Mouse (Mus musculus) neural tube, embryonic 14.5 days (tissue): Measurements from ENCODE around the gene Unc50. TPM values are rescaled to one million over a fixed set of nuclear protein-coding genes. Genes with fewer than 3 reads are reported as not detected.

Experiments
- ATAC-seq: fragments of 200-750 bp; cut with Nextera tagmentation; 2 replicates; pipeline ENCODE4 v1.8.0; 2017; ENCODE audit warnings: low read depth, mild to moderate bottlenecking, moderate TSS enrichment, moderate library complexity
- H3K27ac ChIP-seq: fragments of 300-500 bp; sonication (generic); 2 replicates; pipeline ENCODE4 v1.5.1; 2014; ENCODE audit warnings: low read depth, mild to moderate bottlenecking, control low read depth, low read length, moderate library complexity, mixed read lengths
- H3K27me3 ChIP-seq: fragments of 300-500 bp; sonication (generic); 2 replicates; pipeline ENCODE4 v1.6.1; 2014; ENCODE audit warnings: low read length; ENCODE audit not compliant: control insufficient read depth, insufficient read depth
- H3K36me3 ChIP-seq: fragments of 300-500 bp; sonication (generic); 2 replicates; pipeline ENCODE4 v1.6.1; 2014; ENCODE audit warnings: low read length, mixed read lengths; ENCODE audit not compliant: control insufficient read depth, insufficient read depth
- H3K4me1 ChIP-seq: fragments of 300-500 bp; sonication (generic); 2 replicates; pipeline ENCODE4 v1.6.1; 2014; ENCODE audit warnings: low read length; ENCODE audit not compliant: control insufficient read depth, insufficient read depth
- H3K4me2 ChIP-seq: fragments of 300-500 bp; sonication (generic); 2 replicates; pipeline ENCODE4 v1.6.1; 2014; ENCODE audit warnings: mild to moderate bottlenecking, low read depth, low read length, control low read depth
- H3K4me3 ChIP-seq: fragments of 300-500 bp; sonication (generic); 2 replicates; pipeline ENCODE4 v1.5.1; 2014; ENCODE audit warnings: low read depth, low read length, control low read depth, mixed read lengths
- H3K9ac ChIP-seq: fragments of 300-500 bp; sonication (generic); replicated peaks from 2 replicates; pipeline ENCODE4 v1.6.1; 2014; ENCODE audit warnings: low read depth, mild to moderate bottlenecking, control low read depth, low read length, mixed read lengths
- H3K9me3 ChIP-seq: fragments of 300-500 bp; sonication (generic); 2 replicates; pipeline ENCODE4 v1.6.1; 2016; ENCODE audit warnings: low read length; ENCODE audit not compliant: control insufficient read depth
- WGBS: fragments of 180-500 bp; shearing (Covaris S2); extraction: QIAGEN DNeasy Blood & Tissue Kit; methylation state at CpG from one replicate; pipeline ENCODE4 v1.1.7; 2014; 5-methylcytosine and 5-hydroxymethylcytosine counted together
- polyA plus RNA-seq: library from polyadenylated mRNA; unstranded; fragments of >200 nt; fragmentation: Nextera tagmentation; extraction: Ambion mirVana; gene quantifications from 2 replicates; pipeline ENCODE4 v1.2.1, GENCODE M21; 2014

The Unc50 gene
- polyA plus RNA-seq, 1 experiment from 2014 or later: 120 TPM

DNA sequence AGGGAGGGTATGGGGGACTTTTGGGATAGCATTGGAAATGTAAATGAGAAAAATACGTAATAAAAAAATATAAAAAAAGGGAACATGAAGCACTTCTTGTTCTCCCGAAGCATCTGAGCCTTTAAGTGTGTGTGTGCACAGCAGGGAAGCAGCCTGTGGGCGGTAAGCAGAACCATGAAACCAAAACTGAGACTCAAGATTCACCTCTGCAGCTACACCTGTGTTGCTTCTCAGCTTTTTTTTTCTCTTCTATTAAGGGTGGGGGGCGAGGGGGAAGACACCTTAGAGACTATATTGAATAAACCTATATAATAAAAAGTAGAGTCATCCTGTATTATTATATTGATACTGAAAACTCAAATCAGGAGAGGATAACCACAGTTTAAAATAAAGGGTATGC, 37.9 kb downstream of the Unc50 start:
- H3K4me3 ChIP-seq: no peak overlapping the region
- H3K27me3 ChIP-seq: no peaks in the 10 kb centered on the region
- no peak for ATAC-seq
- no peak overlapping the region for H3K27ac ChIP-seq
- 82% methylated on average over 4 of the region's 4 CpGs for WGBS
- no peak overlapping the region for H3K4me2 ChIP-seq
- no peaks in the 10 kb centered on the region for H3K4me1 ChIP-seq
- no peaks in the 10 kb centered on the region for H3K36me3 ChIP-seq
- H3K9me3 ChIP-seq: no peaks in the 10 kb centered on the region
- H3K9ac ChIP-seq: no peak overlapping the region

GRCm38 (mm10) chr1:37469007-37469406, 39.1 kb downstream of the Unc50 start:
- H3K4me3 ChIP-seq: no peak overlapping the region
- no peak for ATAC-seq
- no peaks in the 10 kb centered on the region for H3K36me3 ChIP-seq
- 92% methylated on average over 5 of the region's 5 CpGs for WGBS
- H3K4me2 ChIP-seq: no peak overlapping the region
- no peaks in the 10 kb centered on the region for H3K9me3 ChIP-seq
- no peak overlapping the region for H3K9ac ChIP-seq
- H3K4me1 ChIP-seq: no peaks in the 10 kb centered on the region
- H3K27ac ChIP-seq: no peak overlapping the region
- H3K27me3 ChIP-seq: no peaks in the 10 kb centered on the region

GRCm38 (mm10) chr1:37471179-37472148, 41.5 kb downstream of the Unc50 start:
- H3K4me2 ChIP-seq: no peak overlapping the region
- no peaks in the 10 kb centered on the region for H3K27me3 ChIP-seq
- no peak overlapping the region for H3K27ac ChIP-seq
- H3K4me1 ChIP-seq: no peaks in the 10 kb centered on the region
- no peaks in the 10 kb centered on the region for H3K9me3 ChIP-seq
- H3K36me3 ChIP-seq: no peaks in the 10 kb centered on the region
- no peak overlapping the region for H3K4me3 ChIP-seq
- ATAC-seq: no peak
- 88% methylated on average over 6 of the region's 6 CpGs for WGBS
- no peak overlapping the region for H3K9ac ChIP-seq

DNA sequence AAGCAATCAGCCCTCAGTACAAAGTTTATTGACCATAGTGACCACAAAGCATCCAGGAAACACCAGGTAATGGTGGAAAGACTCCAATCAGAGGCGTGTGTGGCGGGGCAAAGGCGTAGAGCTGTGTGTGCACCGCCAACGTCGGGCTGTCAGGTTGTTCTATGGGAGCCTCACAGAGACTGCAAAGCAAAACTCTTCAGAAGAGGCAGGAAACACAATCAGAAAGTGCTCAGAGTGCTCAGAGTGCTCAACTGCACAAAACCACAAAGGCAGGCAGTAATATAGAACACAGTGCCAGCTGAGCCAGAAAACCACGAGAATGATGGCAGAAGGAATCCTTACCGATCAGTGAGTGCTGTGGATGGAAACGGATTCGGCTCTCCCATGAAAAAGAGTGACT, 43.3 kb downstream of the Unc50 start:
- H3K9me3 ChIP-seq: no peaks in the 10 kb centered on the region
- no peak overlapping the region for H3K9ac ChIP-seq
- no peak overlapping the region for H3K4me2 ChIP-seq
- H3K27ac ChIP-seq: no peak overlapping the region
- no peaks in the 10 kb centered on the region for H3K4me1 ChIP-seq
- ATAC-seq: no peak
- H3K27me3 ChIP-seq: no peaks in the 10 kb centered on the region
- H3K36me3 ChIP-seq: no peaks in the 10 kb centered on the region
- H3K4me3 ChIP-seq: no peak overlapping the region
- WGBS: 83% methylated on average over 10 of the region's 10 CpGs

GRCm38 (mm10) chr1:37474046-37474445, 44.1 kb downstream of the Unc50 start:
- no peaks in the 10 kb centered on the region for H3K9me3 ChIP-seq
- no peak overlapping the region for H3K4me2 ChIP-seq
- no peak overlapping the region for H3K27ac ChIP-seq
- no peak overlapping the region for H3K9ac ChIP-seq
- H3K36me3 ChIP-seq: no peaks in the 10 kb centered on the region
- no peak overlapping the region for H3K4me3 ChIP-seq
- no peaks in the 10 kb centered on the region for H3K4me1 ChIP-seq
- ATAC-seq: no peak
- no peaks in the 10 kb centered on the region for H3K27me3 ChIP-seq
- 84% methylated on average over 8 of the region's 8 CpGs for whole genome bisulfite sequencing

DNA sequence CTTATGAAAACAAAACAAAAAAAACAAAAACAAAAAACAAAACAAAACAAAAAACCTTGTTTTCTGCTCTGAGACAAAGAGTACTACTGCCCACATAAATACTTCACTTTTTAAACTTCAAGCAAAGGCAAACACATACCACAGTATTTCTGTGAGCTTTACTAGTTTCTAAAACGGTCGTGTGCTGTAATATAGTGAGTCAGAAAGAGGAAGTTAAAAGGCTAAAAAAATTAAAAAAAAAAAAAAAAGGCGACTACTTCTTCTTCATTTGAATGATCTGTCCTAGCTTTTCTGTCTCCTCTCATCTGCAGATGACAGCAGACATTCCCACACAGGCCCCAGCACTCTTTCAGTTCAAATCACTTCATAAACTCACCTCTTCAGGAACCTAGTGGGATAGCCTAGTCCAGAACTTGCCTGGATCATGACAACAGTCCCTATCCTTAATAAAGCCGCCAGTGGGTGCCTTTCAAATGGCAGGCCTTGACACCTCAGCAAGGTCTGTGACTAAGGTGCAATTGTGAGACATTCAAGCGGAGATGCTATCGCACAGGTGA, 44.8 kb downstream of the Unc50 start:
- Histone ChIP-seq H3K27me3 (no peaks in the 10 kb centered on the region), H3K4me3 (no peak overlapping the region), H3K4me1 (no peaks in the 10 kb centered on the region), H3K36me3 (no peaks in the 10 kb centered on the region), H3K27ac (no peak overlapping the region), H3K4me2 (no peak overlapping the region), H3K9ac (no peak overlapping the region), H3K9me3 (no peaks in the 10 kb centered on the region)
- WGBS: 92% methylated on average over 6 of the region's 6 CpGs
- no peak for ATAC-seq

GRCm38 (mm10) chr1:37475312-37475711, 45.4 kb downstream of the Unc50 start:
- no peak for ATAC-seq
- H3K4me2 ChIP-seq: no peak overlapping the region
- no peaks in the 10 kb centered on the region for H3K9me3 ChIP-seq
- WGBS: 90% methylated on average over 3 of the region's 3 CpGs
- H3K36me3 ChIP-seq: no peaks in the 10 kb centered on the region
- no peaks in the 10 kb centered on the region for H3K4me1 ChIP-seq
- H3K27ac ChIP-seq: no peak overlapping the region
- H3K4me3 ChIP-seq: no peak overlapping the region
- no peak overlapping the region for H3K9ac ChIP-seq
- no peaks in the 10 kb centered on the region for H3K27me3 ChIP-seq

DNA sequence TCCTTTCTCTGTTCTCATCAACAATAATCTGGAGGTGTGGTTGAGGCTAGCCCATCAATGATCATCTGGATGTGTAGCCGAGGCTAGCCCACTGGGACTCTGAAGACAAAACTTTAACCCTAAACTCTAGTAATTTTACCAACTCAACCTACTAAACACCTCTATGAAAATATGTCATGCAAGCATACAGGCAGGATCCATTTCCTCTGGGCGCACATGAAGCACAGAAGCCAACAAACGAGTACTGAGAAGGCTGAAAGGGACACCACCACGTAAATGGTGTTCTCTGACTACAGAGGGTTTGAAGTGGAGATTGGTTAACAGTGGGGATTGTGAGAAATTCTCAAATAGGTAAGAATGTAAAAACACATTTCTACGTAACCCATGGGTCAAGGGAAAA, 47.3 kb downstream of the Unc50 start:
- no peak for ATAC-seq
- H3K9me3 ChIP-seq: no peaks in the 10 kb centered on the region
- WGBS: 97% methylated on average over 5 of the region's 5 CpGs
- H3K27ac ChIP-seq: no peak overlapping the region
- no peak overlapping the region for H3K9ac ChIP-seq
- no peaks in the 10 kb centered on the region for H3K4me1 ChIP-seq
- H3K4me2 ChIP-seq: no peak overlapping the region
- no peak overlapping the region for H3K4me3 ChIP-seq
- H3K27me3 ChIP-seq: no peaks in the 10 kb centered on the region
- no peaks in the 10 kb centered on the region for H3K36me3 ChIP-seq

GRCm38 (mm10) chr1:37477928-37478327, 48.0 kb downstream of the Unc50 start:
- Histone ChIP-seq H3K9ac (no peak overlapping the region), H3K36me3 (no peaks in the 10 kb centered on the region), H3K27ac (no peak overlapping the region), H3K4me1 (no peaks in the 10 kb centered on the region), H3K4me2 (no peak overlapping the region), H3K9me3 (no peaks in the 10 kb centered on the region), H3K4me3 (no peak overlapping the region), H3K27me3 (no peaks in the 10 kb centered on the region)
- ATAC-seq: no peak
- 78% methylated on average over 5 of the region's 5 CpGs for WGBS
